Mouse (Mus musculus) heart, postnatal 25 days (tissue): Measurements from ENCODE around the gene Kcnk10. TPM values are rescaled to one million over a fixed set of nuclear protein-coding genes. Genes with fewer than 3 reads are reported as not detected.

Experiments used
- DNase-seq: peaks from one replicate; pipeline ENCODE4 v3.0.0; 2022; ENCODE audit warnings: low spot score
- intact Hi-C: fragments of 180-260 bp; cut with DNase I; formaldehyde crosslinking; loops from one replicate; pipeline ENCODE4 v1.15.1; 2025
- total RNA-seq, 2 experiments: library from RNA; stranded (reverse); gene quantifications; 2 replicates each; pipeline ENCODE4 v1.2.3; 2021

The Kcnk10 gene
- total RNA-seq, 2 experiments from 2014 or later = not detected

GRCm38 (mm10) chr12:98443754-98444153, 134.4 kb downstream of the Kcnk10 start:
- intact Hi-C loops = no loop called here
- DNase-seq = no peak

GRCm38 (mm10) chr12:98438080-98438479, 140.0 kb downstream of the Kcnk10 start:
- intact Hi-C loops = no loop called here
- no peak for DNase-seq

GRCm38 (mm10) chr12:98430683-98431082, 147.4 kb downstream of the Kcnk10 start:
- intact Hi-C loops = no loop called here
- DNase-seq = no peak

GRCm38 (mm10) chr12:98421340-98421739, 156.8 kb downstream of the Kcnk10 start:
- DNase-seq = no peak
- intact Hi-C loops = no loop called here

- intact Hi-C loops = no loop called here
- DNase-seq = no peak
Observed at GRCm38 (mm10) chr12:98419849-98420248, 158.3 kb downstream of the Kcnk10 start.

- no peak for DNase-seq
- intact Hi-C loops = no loop called here
Observed at GRCm38 (mm10) chr12:98409580-98409979, 168.5 kb downstream of the Kcnk10 start.

- intact Hi-C loops = no loop called here
- no peak for DNase-seq
Observed at GRCm38 (mm10) chr12:98406598-98406997, 171.5 kb downstream of the Kcnk10 start.

GRCm38 (mm10) chr12:98406076-98406475, 172.0 kb downstream of the Kcnk10 start:
- intact Hi-C loops = no loop called here

GRCm38 (mm10) chr12:98396586-98396985, 181.5 kb downstream of the Kcnk10 start:
- intact Hi-C loops = no loop called here
- DNase-seq = no peak

More at GRCm38 (mm10) chr12:98406076-98406475, 172.0 kb downstream of the Kcnk10 start:
- no peak for DNase-seq

GRCm38 (mm10) chr12:98394115-98394514, 184.0 kb downstream of the Kcnk10 start:
- DNase-seq = no peak
- intact Hi-C loops = no loop called here

GRCm38 (mm10) chr12:98391347-98391746, 186.8 kb downstream of the Kcnk10 start:
- intact Hi-C loops = no loop called here
- no peak for DNase-seq

- no peak for DNase-seq
- intact Hi-C loops = no loop called here
Observed at GRCm38 (mm10) chr12:98389618-98390017, 188.5 kb downstream of the Kcnk10 start.

Other genes with a start within 250 kb of the Kcnk10 start
- 1 to 10 TPM; 5.3 to 6.9 TPM for gene Spata7, start 49.8 kb upstream of the Kcnk10 start, total RNA-seq
- 10 to 100 TPM; 29.6 to 31.6 TPM for gene Ptpn21, start 159.1 kb upstream of the Kcnk10 start, total RNA-seq
- gene Zc3h14, start 168.7 kb upstream of the Kcnk10 start, total RNA-seq = 10 to 100 TPM; 61.4 to 62.6 TPM